Mouse (Mus musculus): ENCODE results near the gene S100a6. TPM values are rescaled to one million over a fixed set of nuclear protein-coding genes. Genes with fewer than 3 reads are reported as not detected.

The S100a6 gene
- total RNA-seq, 1 experiment, result 912 TPM

DNA sequence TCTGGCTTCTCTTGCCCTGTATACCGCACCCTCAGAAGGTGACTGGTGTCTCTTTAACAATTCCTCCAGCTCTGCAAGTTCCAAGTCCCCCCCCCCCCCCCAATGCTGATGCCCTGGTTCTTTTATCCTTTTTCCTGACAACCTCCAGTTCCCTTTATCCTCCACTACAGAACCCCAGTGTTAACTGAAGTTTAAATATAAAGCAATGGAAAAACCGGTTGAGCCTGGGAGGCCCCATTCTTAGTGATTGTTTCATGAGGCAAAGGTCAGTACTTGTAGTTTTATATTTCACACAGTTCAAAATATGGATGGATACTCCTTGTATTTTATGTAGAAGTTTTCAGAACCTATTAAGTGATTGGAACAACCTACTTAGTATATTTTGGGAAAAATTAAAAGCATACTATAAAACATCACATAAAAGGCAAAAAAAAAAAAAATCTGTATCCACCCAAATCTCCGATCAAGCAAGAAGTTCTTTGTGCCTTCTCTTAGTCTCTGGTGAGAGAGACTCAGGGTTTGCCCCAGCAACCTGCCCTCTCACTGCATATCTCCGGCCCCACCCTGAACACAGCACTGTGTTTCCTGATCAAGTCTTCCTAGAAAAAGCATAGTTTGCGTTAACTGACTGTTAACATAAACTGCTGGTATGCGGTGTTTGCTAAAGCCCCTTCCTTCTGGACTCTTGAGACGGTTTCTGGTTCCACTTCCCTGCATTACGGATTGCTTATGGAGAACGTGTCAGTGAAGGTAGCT lies 13.8 kb downstream of the S100a6 start:
- H3K36me3 ChIP-seq (ENCODE audit: control insufficient read depth, insufficient read depth, low read length, poor library complexity, severe bottlenecking), result no peaks in the 10 kb centered on the region
- no peak for TF ChIP-seq ZNF384 (IDR thresholded peaks at IDR 0.05; ENCODE audit: low read depth, low read length)
- TF ChIP-seq ZC3H11A (IDR thresholded peaks at IDR 0.05; ENCODE audit: borderline replicate concordance, low read depth, low read length), result no peak
- TF ChIP-seq MAFK (IDR thresholded peaks at IDR 0.05; ENCODE audit: insufficient read depth, low read depth, low read length), result no peak
- no peak for TF ChIP-seq HCFC1 (IDR thresholded peaks at IDR 0.05; ENCODE audit: borderline replicate concordance, insufficient read depth, low read length)
- no peak for TF ChIP-seq CHD2 (IDR thresholded peaks at IDR 0.05; ENCODE audit: low read depth, low read length)
- in situ Hi-C loops (cut with MboI; ENCODE audit: low sequenced_read_pairs in 2 of 2, unreplicated experiment in 2 of 2), result no loop called here
- no peak overlapping the region for H3K9ac ChIP-seq (ENCODE audit: insufficient read depth, low read depth, low read length, poor library complexity, severe bottlenecking)
- no peak overlapping the region for H3K27ac ChIP-seq (ENCODE audit: insufficient read depth, low read depth, low read length, poor library complexity, severe bottlenecking)
- no peaks in the 10 kb centered on the region for H3K4me1 ChIP-seq (ENCODE audit: control insufficient read depth in 2 of 2, insufficient read depth in 2 of 2, low read length in 2 of 2, poor library complexity in 1 of 2)
- no peaks in the 10 kb centered on the region for H3K9me3 ChIP-seq (ENCODE audit: control insufficient read depth, insufficient read depth, low read depth, low read length)
- no peak overlapping the region for H3K4me3 ChIP-seq (ENCODE audit: insufficient read depth in 1 of 2, low read depth in 1 of 2, low read length in 2 of 2, poor library complexity in 1 of 2, severe bottlenecking in 1 of 2)
- DNase-seq (ENCODE audit: low read depth, low spot score), result no peak

DNA sequence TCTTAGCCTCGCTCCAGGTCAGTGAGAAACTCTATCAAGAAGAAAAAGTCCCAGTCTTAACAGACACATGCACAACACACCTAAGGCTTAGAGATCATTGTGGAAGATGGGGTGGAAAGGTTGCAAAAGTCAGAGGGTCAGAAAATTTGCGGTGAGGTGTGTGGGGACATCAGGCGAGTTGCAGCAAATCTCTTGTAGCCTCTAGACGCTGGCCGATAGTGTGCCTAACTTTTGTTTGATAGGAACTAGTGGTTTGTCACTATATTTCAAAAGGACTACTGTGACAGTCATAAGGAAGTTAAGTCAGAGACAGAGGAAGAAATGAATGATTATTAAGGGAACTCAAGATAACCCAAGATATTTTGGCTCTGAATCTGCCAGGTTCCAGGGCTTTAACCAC lies 14.7 kb downstream of the S100a6 start:
- no peak overlapping the region for H3K4me3 ChIP-seq (ENCODE audit: insufficient read depth in 1 of 2, low read depth in 1 of 2, low read length in 2 of 2, poor library complexity in 1 of 2, severe bottlenecking in 1 of 2)
- no peak overlapping the region for H3K9ac ChIP-seq (ENCODE audit: insufficient read depth, low read depth, low read length, poor library complexity, severe bottlenecking)
- H3K27ac ChIP-seq (ENCODE audit: insufficient read depth, low read depth, low read length, poor library complexity, severe bottlenecking), result no peak overlapping the region
- no peaks in the 10 kb centered on the region for H3K9me3 ChIP-seq (ENCODE audit: control insufficient read depth, insufficient read depth, low read depth, low read length)
- DNase-seq (ENCODE audit: low read depth, low spot score), result no peak
- in situ Hi-C loops (cut with MboI; ENCODE audit: low sequenced_read_pairs in 2 of 2, unreplicated experiment in 2 of 2), result no loop called here
- no peaks in the 10 kb centered on the region for H3K36me3 ChIP-seq (ENCODE audit: control insufficient read depth, insufficient read depth, low read length, poor library complexity, severe bottlenecking)
- H3K4me1 ChIP-seq (ENCODE audit: control insufficient read depth in 2 of 2, insufficient read depth in 2 of 2, low read length in 2 of 2, poor library complexity in 1 of 2), result no peaks in the 10 kb centered on the region
- no peak for TF ChIP-seq MAFK (IDR thresholded peaks at IDR 0.05; ENCODE audit: insufficient read depth, low read depth, low read length)
- no peak for TF ChIP-seq CHD2 (IDR thresholded peaks at IDR 0.05; ENCODE audit: low read depth, low read length)
- no peak for TF ChIP-seq ZC3H11A (IDR thresholded peaks at IDR 0.05; ENCODE audit: borderline replicate concordance, low read depth, low read length)
- no peak for TF ChIP-seq HCFC1 (IDR thresholded peaks at IDR 0.05; ENCODE audit: borderline replicate concordance, insufficient read depth, low read length)
- no peak for TF ChIP-seq ZNF384 (IDR thresholded peaks at IDR 0.05; ENCODE audit: low read depth, low read length)

DNA sequence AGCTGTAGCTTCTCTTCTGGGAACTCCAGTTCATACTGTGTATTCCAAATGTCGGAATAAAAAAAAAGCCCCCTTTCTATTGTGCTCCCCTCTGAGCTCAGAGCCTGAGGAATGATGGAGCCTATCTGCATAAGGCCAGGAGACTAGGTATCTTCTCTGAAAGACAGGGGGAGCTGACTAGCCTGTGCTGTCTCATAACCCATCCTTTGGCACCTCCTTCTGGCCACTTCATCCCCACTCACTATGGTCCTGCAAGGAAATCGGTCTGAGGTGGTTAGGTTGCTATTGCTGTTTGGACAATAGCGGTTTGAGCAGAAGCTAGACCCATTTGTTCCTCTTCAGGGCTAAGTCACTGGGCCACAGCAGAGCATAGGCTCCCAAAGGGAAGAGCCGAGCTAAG lies 15.1 kb downstream of the S100a6 start:
- H3K4me1 ChIP-seq (ENCODE audit: control insufficient read depth in 2 of 2, insufficient read depth in 2 of 2, low read length in 2 of 2, poor library complexity in 1 of 2), result no peaks in the 10 kb centered on the region
- no peak for TF ChIP-seq MAFK (IDR thresholded peaks at IDR 0.05; ENCODE audit: insufficient read depth, low read depth, low read length)
- no peak for TF ChIP-seq HCFC1 (IDR thresholded peaks at IDR 0.05; ENCODE audit: borderline replicate concordance, insufficient read depth, low read length)
- TF ChIP-seq CHD2 (IDR thresholded peaks at IDR 0.05; ENCODE audit: low read depth, low read length), result no peak
- no peak for TF ChIP-seq ZC3H11A (IDR thresholded peaks at IDR 0.05; ENCODE audit: borderline replicate concordance, low read depth, low read length)
- TF ChIP-seq ZNF384 (IDR thresholded peaks at IDR 0.05; ENCODE audit: low read depth, low read length), result no peak
- H3K9me3 ChIP-seq (ENCODE audit: control insufficient read depth, insufficient read depth, low read depth, low read length), result no peaks in the 10 kb centered on the region
- no peak overlapping the region for H3K27ac ChIP-seq (ENCODE audit: insufficient read depth, low read depth, low read length, poor library complexity, severe bottlenecking)
- H3K4me3 ChIP-seq (ENCODE audit: insufficient read depth in 1 of 2, low read depth in 1 of 2, low read length in 2 of 2, poor library complexity in 1 of 2, severe bottlenecking in 1 of 2), result no peak overlapping the region
- DNase-seq (ENCODE audit: low read depth, low spot score), result no peak
- no peaks in the 10 kb centered on the region for H3K36me3 ChIP-seq (ENCODE audit: control insufficient read depth, insufficient read depth, low read length, poor library complexity, severe bottlenecking)
- in situ Hi-C loops (cut with MboI; ENCODE audit: low sequenced_read_pairs in 2 of 2, unreplicated experiment in 2 of 2), result no loop called here
- no peak overlapping the region for H3K9ac ChIP-seq (ENCODE audit: insufficient read depth, low read depth, low read length, poor library complexity, severe bottlenecking)

DNA sequence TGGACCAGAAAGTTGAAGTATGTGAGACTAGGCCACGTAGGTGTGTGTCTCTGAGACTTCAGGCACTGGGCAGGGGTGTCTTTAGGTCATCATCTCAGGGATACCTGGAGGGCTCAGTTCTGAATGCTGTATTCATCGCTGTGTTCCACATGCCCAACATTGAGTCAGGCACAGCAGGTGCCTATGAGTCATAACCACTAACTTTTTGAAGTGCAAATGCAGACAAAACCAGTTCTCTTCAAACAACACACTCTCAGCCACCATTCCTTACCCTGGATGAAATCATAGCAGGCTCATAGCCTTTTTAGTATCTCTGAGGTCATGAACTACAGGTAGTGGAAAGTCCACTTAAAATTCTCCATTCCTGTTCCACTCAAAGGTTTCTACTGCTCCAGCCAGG lies 16.6 kb downstream of the S100a6 start:
- in situ Hi-C loops (cut with MboI; ENCODE audit: low sequenced_read_pairs in 2 of 2, unreplicated experiment in 2 of 2), result no loop called here
- no peak for DNase-seq (ENCODE audit: low read depth, low spot score)
- Histone ChIP-seq H3K4me1 (ENCODE audit: control insufficient read depth in 2 of 2, insufficient read depth in 2 of 2, low read length in 2 of 2, poor library complexity in 1 of 2) (no peaks in the 10 kb centered on the region), H3K4me3 (ENCODE audit: insufficient read depth in 1 of 2, low read depth in 1 of 2, low read length in 2 of 2, poor library complexity in 1 of 2, severe bottlenecking in 1 of 2) (no peak overlapping the region), H3K9me3 (ENCODE audit: control insufficient read depth, insufficient read depth, low read depth, low read length) (no peaks in the 10 kb centered on the region), H3K27ac (ENCODE audit: insufficient read depth, low read depth, low read length, poor library complexity, severe bottlenecking) (no peak overlapping the region), H3K9ac (ENCODE audit: insufficient read depth, low read depth, low read length, poor library complexity, severe bottlenecking) (no peak overlapping the region), H3K36me3 (ENCODE audit: control insufficient read depth, insufficient read depth, low read length, poor library complexity, severe bottlenecking) (no peaks in the 10 kb centered on the region)
- TF ChIP-seq CHD2 (IDR thresholded peaks at IDR 0.05; ENCODE audit: low read depth, low read length), result no peak
- no peak for TF ChIP-seq ZNF384 (IDR thresholded peaks at IDR 0.05; ENCODE audit: low read depth, low read length)
- TF ChIP-seq ZC3H11A (IDR thresholded peaks at IDR 0.05; ENCODE audit: borderline replicate concordance, low read depth, low read length), result no peak
- no peak for TF ChIP-seq HCFC1 (IDR thresholded peaks at IDR 0.05; ENCODE audit: borderline replicate concordance, insufficient read depth, low read length)
- no peak for TF ChIP-seq MAFK (IDR thresholded peaks at IDR 0.05; ENCODE audit: insufficient read depth, low read depth, low read length)

Measured in ES-E14 (cell line).